Mouse (Mus musculus) frontal cortex, postnatal 14 days (tissue): ENCODE data around the gene Cga.
A peak's percentile ranks its signal among the peaks of the same experiment; 100 is the strongest.

Experiments used
- DNase-seq, 2 experiments: peaks; one replicate each; pipeline ENCODE4 v3.0.0; 2022; ENCODE audit warnings: low spot score in 2 of 2

Cga gene

DNA sequence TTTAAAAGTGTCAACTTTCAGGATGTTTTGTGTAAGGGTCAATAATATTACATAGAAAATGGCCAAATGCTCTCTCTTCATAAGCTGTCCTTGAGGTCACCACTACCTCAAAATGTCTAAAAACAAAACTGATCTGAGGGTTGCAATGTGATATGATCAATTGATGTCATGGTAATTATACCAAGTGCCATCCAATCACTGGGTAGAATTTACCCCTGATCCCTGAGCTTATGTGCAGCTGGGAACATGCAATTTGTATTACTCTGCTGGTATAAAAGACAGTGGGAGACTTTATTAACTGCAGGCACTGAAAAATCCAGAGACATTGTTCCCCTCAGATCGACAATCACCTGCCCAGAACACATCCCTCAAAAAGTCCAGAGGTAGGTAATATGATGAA is at the start of gene Cga:
Cga (plus strand) TSS at position 301 of the 400 bp plus-strand sequence.
- DNase-seq: no peak

- no peak for DNase-seq
These were observed 49.7 kb upstream of the Cga start for GRCm38 (mm10) chr4:34843839-34844238.

DNA sequence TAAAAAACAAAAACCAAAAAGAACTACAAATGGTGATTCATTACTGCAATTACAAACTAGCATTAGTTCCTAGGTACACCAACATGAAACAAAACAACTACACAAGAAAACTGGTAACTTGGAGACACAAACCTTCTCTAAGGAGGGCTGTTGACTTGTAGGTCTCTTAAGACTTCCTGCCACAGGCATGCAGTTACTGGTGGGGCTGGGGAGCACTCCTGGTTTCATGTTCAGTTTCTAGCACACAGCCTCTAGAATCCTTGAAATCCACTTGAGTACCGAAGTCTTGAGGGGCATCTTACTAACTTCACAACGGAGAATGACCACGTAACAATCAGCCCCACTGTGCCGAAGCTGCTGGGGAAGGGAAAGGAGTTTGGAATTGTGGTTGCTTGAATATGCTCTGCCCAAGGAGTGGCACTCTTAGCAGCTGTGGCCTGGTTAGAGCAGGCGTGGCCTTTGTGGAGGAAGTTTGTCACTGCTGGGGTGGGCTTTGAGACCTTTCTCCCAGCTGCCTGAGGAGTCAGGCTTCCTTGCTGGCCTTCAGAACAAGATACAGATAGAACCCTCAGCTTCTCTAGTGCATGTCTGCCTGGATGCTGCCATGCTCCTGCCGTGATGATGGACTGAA is 45.8 kb upstream of the Cga start:
- DNase-seq: no peak

DNA sequence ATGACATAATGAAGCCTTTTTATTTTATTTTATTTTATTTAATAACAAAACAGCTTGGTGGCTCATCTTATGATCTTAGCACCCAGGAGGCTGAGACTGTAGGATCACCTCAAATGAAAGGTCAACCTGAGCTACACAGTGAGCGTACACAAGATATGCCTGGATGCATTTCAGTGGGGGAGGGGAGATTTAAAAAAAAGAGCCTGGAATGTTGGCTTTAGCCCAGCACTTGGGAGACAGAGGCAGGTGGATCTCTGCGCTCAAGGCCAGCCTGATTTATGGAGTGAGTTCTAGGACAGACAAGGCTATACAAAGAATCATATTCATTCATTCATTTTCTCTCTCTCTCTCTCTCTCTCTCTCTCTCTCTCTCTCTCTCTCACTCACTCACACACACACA is 43.4 kb upstream of the Cga start:
- no peak for DNase-seq

DNA sequence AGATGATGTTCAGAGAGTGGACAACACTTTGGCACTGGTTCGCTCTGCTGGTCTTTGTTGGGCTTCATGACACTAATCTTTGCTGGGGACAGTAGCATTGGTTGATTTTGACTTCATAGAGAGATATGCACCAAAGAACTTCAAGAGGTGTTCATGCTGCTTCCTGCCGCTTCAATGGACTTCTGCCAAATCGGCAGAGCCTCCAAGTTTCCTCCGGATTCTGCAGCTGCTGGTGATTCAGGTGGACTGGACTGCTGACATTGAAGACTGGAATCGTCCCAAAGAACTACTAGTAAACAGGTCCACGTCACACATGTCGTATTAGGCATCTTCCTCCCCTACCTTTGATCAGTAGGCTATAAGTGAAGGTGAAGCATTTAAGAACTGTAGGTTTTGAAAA is 41.5 kb upstream of the Cga start:
- no peak for DNase-seq

DNA sequence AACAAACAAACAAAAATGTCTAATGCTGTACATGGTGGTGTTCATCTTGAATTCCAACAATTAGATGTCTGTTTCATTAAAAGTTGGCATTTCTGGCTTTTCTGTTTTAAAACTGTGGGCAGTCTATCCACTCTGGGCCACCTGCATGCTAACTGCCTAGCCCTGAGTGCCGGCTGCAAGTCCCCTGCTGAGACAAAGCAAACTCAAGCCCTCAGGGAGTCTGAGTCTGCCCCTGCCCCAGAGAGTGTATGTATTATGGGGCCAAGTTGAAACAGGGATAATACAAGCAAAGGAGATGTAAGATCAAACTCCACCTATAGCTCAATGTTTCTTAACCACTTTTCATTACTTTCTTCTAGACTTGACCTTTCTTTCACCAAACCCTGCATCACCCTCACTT is 37.6 kb upstream of the Cga start:
- DNase-seq: no peak

GRCm38 (mm10) chr4:34858903-34859302 is 34.7 kb upstream of the Cga start:
- no peak for DNase-seq

DNA sequence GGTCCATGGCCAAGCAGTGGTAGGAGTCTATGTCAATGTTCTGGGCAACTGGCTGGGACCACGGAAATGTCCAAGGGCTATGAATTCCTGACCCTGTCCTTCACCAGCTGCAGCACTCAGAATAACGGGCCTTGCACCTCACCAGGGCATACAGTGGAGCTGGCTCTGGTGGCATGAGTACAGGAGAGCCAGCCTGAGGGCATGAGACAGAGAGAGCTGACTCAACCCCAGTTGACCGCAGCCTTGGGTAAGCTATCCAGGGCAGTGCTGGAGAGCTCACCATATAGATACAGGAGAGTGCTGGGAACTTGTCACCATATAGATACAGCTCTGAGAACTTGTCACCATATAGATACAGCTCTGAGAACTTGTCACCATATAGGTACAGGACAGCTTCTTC is 34.2 kb upstream of the Cga start:
- DNase-seq: no peak

DNA sequence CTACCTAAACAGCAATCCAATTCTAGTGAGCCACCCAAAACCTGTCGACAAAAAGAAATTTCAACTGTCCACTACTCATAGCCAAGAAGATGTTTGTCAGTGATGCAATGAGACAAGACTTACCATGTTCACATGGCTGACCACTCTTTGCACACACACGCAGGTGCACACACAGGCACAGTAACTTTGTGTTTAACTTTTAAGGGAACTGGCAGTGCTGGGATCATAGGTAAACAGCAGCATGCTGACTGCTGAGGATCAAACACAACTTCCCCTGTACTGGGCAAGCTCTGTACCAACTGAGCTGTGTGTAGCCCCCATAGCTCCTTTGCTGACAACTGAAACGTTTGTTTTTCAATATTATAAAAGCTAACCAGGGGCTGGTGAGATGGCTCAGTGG is 32.1 kb upstream of the Cga start:
- no peak for DNase-seq

- DNase-seq: no peak
These were observed 23.8 kb upstream of the Cga start for GRCm38 (mm10) chr4:34869813-34870212.

DNA sequence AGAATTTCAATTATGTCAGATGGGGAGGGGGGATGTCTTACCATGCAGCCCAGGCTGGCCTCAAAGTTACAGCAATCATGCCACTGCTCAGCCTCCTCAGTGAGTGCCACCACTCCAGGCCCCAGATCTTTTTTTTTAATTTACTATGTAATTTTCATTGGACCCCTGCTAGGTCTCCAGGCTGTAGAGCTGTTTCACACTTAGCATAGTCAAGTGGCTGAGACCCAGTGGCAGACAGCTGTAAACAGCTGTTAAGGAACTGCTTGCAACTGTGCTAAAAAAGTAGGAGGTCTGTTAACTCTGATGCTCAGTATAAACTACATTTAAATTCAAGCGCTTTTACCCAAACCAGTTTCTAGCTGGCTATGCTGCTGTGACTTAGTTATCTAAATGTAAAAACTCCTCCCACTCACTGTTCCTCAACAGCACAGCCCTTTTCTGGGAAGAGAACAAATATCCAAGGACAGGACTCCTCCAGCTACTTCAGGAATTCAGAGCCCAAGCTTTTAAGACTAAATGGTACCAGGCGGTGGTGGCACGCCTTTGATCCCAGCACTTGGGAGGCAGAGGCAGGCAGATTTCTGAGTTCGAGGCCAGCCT is 20.6 kb upstream of the Cga start:
- DNase-seq: no peak

GRCm38 (mm10) chr4:34874234-34874633 is 19.3 kb upstream of the Cga start:
- DNase-seq: no peak

DNA sequence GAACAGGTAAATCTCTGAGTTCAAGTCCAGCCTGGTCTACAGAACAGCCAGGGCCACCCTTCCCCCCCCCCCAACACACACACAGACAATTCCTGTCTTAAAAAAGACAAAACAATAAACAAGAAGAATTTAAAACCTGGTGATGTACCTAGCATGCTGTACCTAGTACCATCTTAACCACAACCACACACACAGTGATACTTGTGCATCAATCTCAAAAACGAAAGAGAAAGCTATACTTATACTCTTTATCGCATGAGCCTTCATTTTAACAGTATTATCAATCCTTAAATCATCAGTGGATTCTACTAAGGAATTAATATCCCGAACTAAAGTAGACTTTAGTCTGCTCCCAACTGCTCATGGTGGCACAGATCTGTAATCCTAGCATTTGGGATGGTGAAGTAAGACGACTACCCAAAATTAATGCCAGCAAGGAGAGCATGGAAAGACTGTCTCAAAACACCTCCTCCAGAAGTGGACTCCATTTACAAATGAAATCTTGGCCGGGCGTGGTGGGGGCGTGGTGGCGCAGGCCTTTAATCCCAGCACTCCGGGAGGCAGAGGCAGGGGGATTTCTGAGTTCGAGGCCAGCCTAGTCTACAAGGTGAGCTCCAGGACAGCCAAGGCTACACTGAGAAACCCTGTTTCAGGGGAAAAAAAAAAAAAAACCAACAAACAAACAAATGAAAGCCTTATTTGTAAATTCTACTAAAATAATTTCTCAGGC is 12.5 kb upstream of the Cga start:
- no peak for DNase-seq

DNA sequence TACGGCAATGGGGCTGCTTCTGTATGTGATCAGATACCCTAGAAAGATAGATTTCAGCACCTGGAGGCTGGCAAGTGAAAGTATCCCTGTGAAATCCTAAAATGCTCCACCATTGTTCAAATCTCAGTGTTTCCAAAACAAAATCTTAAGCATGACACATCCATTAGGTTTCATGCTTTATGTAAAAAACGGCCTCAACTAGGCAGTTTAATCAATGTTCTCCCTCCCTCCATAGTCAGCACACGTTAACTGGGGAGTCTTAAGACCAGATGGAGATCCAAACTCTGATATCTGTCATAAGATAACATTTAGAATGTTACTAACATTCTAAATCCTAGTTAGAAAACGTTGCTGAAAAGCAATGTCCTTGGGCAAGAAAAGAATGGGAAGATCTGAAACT is 11.7 kb upstream of the Cga start:
- DNase-seq: no peak

GRCm38 (mm10) chr4:34882291-34882769 is 11.2 kb upstream of the Cga start:
- DNase-seq: peak in 1 of 2 experiments; percentile 28

- DNase-seq: peak; percentile 90 to 94
These were observed 10.8 kb upstream of the Cga start, which contains the start of gene Zfp292 for GRCm38 (mm10) chr4:34882818-34883217. Zfp292 (minus strand) TSS chr4:34882960.

GRCm38 (mm10) chr4:34883366-34884029 is 10.1 kb upstream of the Cga start:
- no peak for DNase-seq

- no peak for DNase-seq
These were observed 7.8 kb upstream of the Cga start for GRCm38 (mm10) chr4:34885631-34886351.

GRCm38 (mm10) chr4:34886490-34887111 is 7.0 kb upstream of the Cga start:
- DNase-seq: peak; percentile 61 to 65

- DNase-seq: no peak
These were observed 6.3 kb upstream of the Cga start for GRCm38 (mm10) chr4:34887295-34887694.

GRCm38 (mm10) chr4:34889101-34889811 is 4.3 kb upstream of the Cga start:
- no peak for DNase-seq
